Mouse (Mus musculus) 3134 (cell line): ENCODE results near the gene Crybb1.

ENCODE experiments used
- DNase-seq: peaks from one replicate; pipeline ENCODE4 v3.0.0-alpha.2; 2011; ENCODE audit warnings: low spot score; ENCODE audit not compliant: insufficient read length; ENCODE audit errors: extremely low read depth

Gene Crybb1

DNA sequence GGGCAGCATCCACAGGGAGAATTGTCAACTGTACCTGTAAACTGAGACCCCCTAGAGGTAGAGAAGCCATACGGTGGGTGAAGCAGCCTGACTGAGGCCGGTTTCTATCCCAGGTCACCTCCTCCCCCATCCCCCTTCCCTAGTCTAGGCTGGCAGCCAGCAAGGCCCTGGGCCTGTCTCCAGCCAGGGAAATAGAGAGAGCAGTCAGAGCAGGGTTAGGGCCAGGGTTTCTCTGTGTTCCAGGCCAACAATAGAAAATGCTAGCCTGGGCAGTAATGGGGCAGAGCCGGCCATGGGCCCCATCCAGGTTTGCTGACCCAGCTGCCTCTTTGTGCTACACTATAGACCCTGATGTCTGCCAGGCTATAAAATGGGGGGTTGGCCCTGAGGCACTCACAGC is at the start of gene Crybb1:
Crybb1 (plus strand) TSS at position 390 of the 400 bp plus-strand sequence.
- peak; percentile 29 for DNase-seq

DNA sequence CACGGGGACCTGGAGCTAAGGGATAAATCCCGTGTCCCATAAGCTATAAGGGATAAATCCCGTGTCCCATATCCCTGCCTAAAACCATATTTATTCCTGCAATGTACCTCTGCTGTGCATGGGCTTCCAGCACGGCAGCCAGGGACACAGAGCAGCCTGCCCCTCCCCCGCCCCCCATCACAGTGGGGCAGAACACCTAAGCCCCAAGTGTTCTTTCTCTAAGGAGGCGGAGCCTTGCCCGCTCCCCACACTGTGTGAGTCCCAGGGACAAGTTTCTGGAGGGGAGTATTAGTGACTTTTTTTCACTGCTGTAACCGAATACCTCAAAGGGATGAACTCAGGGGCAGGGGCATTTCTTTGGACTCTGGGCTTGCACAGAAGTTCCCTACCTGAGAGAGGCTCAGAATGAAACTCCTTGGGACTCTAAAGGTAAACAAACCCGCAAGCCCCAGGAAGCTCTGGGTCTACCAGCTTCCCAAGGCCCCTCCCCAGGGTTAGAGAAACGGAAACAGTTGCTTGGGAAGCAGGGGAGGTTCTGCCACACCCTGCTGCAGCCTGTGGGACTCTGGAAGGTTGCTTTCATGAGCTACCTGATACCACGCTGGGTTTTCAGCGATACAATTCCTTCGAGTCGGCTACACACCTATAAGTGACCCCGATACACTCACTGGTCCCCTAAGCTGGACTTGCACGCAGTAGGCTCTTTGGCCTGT is 48.9 kb upstream of the Crybb1 start:
- DNase-seq, result no peak

DNA sequence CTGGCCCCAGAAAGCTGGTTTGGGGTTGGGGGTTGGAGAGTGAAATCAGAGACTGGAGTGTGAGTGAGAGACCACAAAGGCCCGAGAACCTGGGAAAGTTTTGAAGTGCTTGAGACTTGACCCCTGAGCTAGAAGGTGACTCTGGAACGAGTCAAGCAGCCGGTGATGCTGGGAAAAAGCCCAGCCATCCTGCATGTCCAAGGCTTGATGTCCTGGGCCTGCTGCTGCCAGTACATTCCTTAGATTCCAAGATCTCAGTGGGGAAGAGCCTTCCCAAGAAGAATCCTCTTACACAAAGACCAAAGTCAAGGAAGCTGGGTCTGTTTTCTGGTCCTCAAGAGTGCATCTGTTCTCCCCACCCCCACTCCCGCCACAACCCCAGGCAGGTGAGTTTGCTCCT is 47.3 kb upstream of the Crybb1 start:
- no peak for DNase-seq

DNA sequence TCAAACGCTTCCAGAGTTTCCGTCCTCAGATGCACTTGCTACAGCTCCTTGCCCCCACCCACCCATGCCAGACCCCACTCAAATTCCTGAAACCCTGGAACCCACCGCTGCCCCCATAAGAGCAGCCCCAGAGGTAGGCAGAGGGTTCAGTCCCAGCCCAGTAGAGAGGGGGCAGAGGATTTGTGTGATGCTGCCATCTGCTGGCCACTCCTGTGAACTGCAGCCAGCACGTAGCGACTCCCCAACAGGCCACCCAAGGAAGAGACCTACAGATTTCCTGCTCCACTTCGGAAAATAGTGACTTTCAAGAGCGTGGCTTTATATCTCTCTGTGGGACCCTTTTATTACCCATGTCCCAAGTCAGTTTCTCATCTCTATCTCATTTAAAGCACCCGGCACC is 45.5 kb upstream of the Crybb1 start:
- DNase-seq, result no peak

DNA sequence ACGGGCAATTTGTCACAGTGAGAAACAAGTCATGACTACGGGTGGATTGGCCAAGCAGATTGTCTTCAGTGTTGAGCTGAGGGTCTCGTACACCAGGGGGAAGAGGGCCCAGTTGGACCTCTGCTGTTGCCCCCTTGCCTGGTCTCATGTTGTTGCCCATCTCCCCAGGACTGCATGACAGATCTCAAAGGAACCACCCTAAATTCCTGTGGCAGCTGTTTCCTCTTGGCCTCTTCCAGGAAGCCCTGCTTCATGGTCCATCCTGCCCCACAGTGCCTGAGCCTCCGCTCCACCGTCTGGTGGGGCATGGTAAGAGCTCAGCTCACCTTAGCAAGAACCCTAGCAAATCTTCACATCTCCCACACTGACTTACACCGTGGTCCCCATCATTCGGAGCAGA is 43.7 kb upstream of the Crybb1 start:
- DNase-seq, result no peak

DNA sequence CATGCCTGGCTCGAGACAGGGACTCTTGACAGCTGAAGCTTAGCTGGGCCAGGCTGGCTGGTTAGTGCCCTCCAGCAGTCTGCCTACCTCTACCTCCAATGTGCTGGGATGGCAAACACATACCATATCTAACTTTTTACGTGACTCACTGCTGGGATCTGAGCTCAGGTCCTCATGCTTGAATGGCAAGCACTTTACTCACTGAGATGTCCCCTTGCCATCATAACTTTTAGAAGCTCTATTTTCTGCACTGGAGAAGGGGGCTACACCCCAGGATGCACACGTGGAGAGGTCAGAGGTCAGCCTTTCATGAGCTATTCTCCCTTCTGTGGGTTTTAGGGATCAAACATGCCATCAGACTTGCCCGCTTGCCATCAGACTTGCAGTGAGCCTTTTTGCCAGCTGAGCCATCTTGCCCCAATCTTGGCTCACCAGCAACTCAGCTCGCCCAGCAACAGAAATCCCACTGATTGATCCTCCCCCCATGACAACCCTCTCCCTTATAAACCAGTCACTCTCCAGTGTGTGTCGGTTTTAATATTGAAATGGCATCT is 42.8 kb upstream of the Crybb1 start:
- DNase-seq, result no peak

DNA sequence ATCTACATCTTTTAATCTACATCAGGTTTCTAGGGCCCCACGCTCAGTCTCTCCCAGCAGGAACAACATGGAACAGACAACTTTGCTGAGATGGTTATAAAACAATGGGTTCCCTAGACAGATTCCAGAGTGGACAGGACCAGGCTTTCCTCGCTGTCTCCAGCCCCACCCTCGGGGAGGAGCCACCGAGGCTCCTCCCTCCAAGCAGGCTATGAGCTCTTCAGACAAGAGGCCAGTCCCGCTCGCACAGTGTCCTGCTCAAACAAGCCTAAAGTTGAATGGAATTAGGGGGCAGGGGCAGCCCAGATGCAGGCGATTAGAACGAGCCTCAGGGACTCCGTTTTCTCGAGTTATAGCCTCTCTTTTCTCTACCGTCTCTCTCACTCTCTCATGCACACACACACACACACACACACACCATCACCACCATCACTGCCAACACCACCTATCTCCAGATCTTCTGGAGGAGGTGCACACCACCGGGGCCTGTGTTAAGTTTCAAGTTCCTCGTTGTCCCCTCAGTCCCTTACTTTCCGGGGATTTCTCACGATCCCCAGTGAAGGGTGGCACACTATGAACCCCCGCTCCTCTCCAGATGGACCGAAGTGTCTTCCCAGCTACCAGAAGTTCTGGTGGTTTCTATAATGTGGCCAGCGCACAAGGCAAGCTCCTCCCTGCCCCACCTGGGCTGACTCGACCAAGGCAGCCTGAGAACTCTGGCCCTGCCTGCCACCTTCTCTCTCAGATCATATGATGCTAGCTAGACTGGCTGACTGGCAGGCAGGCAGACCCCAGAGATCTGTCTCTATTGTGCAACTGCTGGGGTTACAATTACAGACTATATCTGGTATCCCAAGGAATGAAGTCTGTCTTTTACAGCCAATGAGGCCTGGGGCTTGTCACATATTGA is 42.0 kb upstream of the Crybb1 start:
- no peak for DNase-seq

DNA sequence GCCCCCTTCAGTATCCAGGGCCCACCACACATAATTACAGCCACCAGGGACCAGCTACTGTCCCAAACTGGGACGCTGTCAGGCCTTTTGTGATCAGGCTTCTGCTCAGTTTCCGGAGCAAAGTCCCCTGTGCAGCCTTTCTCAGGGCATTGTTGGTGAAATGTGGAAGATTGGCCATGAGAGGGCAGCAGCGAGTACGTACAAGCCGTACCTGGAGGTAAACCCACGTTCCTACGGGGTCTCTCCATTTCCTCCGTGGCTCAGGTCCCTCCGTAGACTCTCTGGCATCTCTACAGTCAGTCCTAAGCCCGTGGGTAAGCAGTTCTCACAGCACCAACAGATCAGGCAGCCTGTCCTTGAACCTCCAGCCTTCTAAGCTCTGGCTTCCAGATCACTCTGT is 41.2 kb upstream of the Crybb1 start:
- DNase-seq, result no peak

DNA sequence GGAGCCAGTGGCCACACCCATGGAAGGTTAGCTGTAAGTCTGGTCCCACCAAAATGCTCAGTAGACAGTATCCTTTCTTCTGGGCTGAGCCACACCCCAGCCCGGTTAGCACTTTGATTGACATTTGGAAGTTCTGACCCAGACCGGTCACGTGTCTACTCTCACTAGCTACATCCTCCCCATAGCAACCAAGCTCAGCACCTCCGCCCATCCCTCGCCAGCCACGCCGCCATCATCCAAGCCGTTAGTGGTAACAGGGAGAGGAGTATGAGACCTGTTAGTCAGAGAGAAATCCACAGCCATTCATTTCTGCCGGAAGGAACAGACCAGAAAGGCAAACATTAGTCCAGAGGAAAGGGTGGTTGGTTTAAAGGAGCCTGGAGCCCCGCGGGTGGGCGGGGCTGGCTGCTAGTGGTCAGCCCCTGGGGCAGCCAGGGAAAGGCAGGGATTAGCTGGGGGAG is 40.3 kb upstream of the Crybb1 start:
- DNase-seq, result peak; percentile 27

DNA sequence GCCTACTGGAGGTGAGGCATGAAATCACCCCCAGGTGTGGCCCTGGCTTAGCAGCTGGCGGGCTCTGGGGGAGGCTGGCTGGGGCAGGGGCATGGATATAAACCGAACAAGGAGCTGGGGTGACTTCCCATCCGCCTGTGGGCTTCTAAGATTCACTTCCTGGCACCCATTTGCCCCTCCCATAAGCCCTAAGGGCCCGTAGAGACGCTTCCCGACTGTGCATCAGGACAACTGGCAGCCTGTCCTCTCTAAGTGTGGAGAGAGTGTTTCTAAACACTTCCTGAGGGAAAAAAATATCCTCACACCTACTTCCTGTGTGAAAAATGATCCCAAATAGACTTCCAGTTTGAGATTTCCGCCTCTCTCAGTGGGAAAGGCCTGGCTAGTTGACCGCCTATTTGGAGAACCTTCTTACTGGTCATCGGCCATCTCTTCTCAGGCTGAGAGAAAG is 39.8 kb upstream of the Crybb1 start:
- DNase-seq, result no peak

DNA sequence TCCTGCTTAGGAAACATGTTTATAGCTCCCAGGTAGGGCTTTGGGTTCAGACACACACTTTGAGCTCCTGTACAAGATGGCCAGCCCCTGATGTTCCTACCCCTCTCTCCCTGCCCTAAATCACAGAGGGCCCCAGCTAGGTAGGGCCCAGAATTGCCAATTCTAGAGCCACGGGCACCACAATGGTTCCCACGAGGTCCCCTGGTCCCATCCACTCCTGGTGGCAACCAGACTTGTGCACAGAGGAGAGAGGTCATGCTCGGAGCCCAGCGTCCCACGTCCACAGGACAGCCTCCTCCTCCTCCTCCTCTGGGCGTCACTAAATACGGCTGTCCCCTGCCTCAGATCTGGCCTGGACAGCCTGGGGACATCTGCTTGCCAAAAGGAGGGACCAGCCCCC is 39.3 kb upstream of the Crybb1 start:
- DNase-seq, result no peak

DNA sequence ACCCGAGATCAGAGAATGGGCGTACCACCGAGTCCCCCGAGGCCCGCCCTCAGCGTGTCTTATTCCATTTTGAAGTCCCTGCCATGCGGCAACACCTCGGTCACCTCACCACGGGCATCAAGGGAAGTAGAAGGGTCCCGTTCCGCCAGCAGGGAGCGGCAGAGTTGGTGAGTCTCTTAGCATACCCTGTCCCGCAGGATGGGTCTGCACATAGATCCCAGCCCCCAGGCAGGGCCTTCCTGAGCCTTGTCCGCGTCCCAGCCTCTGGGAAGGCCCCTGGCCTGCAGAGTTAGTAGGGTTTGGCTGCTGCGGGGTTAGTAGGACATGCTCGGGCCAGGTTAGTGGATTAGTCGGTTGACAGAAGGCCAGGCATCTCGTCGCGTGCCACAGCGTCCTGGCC is 38.6 kb upstream of the Crybb1 start:
- DNase-seq, result no peak

DNA sequence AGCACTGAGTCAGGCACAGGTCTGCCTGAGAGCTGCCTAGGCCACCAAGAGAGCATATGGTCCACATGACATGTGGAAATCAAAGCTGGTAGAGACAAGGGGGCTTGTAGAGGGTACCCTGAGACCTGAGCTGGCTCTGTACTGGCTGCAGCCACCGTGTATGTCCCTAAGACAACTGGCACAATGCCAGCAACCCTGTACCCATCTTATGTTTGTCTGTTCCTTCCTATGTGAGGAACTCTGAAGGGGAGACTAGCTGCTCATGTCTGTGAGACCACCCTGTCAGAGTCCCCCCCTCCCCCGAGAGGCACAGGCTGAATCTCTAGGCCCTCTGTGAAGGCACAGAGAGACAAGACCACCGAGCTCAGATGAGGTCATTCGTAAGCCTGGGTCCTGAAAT is 36.9 kb upstream of the Crybb1 start:
- DNase-seq, result no peak

DNA sequence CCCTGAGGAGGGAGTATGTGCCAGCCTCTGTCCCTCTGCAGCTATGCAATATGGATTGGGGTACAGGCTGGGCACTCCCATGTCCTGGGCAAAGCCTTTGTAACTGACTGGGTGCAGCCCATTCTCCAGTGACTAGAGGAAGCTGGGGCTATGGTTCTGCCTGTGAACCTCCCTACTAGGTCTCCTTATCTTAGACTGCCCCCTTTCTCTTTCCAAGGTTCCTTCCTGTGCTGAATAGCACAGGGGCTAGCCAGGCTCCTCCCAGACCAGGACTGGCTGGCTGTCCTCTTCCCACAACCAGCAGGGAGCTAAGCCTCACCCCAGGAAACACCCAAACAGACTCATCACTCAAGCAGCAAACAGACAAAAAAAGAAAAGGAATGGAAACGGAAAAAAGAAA is 36.2 kb upstream of the Crybb1 start:
- DNase-seq, result no peak

DNA sequence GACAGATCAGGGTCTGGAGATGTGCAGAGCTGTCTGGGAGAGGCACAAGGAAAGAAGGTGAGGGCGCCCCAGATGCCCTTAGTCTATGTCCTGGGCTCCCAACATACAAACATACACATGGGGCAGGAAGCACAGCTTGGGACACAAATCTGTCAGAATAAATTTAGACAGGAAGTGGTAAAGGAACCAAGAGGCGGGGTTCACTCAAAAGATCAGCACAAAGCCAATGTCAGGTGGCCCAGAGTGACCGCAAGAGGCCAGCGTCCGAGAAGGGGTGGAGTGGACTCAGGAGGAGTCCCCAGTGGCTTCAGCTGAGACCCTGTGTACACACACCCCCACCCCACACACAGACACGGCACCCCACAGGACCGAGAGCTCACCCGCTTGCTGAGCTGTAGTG is 35.4 kb upstream of the Crybb1 start:
- no peak for DNase-seq

DNA sequence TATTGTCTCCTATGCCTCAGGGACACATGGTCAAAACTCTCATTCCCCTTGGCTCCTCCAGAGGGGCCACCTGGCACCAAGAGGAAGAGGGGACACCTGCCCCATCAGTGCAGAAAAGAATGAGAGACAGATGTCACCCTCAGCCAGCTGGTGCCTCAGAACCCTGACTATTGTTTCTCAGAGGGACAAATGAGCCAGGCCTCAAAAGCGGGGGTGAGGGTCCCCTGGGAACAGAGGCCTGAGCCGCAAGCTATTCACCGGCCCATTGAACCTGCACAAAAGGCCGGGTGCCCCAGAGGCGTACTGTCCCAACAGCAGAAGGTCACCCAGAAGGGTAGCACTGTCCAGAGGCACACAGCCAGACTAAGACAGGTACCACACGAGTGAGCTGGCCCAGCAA is 30.0 kb upstream of the Crybb1 start:
- DNase-seq, result no peak

DNA sequence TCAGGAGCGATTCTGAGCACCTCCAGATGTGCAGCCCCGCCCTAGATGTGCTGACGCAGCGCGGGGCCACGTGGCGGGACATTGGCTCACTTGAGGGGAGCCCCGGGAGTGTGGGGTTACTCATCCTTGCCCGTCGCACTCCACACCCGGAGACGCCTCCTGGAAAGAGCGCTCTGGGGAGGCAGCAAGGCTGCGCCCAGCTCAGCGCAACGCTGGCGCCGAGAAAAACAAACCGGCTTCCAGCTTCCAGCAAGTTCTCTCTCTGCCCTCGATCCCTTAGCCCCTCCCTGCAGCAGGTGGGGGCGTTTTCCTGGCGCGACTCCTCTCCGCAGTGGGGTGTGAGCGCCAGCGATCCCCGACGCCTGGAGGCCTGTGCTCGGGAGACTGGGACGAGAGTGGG is 28.3 kb upstream of the Crybb1 start:
- DNase-seq, result no peak

DNA sequence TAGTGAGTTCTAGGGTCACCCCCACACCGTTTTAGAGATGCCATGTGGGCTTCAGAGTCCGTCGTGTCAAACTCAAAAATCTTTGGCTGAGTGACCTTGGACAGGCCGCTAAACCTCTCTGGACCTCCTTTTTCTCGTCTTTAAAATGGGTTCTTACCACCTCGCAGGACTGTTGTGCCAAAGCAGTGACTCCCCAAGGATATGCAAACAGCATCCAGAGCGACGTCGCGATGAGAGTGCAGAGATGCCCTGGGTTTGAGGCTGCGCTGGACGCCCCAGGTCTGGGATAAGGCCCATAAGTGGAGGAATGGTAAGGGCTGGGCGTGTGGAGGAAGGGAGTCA is 27.7 kb upstream of the Crybb1 start:
- no peak for DNase-seq

DNA sequence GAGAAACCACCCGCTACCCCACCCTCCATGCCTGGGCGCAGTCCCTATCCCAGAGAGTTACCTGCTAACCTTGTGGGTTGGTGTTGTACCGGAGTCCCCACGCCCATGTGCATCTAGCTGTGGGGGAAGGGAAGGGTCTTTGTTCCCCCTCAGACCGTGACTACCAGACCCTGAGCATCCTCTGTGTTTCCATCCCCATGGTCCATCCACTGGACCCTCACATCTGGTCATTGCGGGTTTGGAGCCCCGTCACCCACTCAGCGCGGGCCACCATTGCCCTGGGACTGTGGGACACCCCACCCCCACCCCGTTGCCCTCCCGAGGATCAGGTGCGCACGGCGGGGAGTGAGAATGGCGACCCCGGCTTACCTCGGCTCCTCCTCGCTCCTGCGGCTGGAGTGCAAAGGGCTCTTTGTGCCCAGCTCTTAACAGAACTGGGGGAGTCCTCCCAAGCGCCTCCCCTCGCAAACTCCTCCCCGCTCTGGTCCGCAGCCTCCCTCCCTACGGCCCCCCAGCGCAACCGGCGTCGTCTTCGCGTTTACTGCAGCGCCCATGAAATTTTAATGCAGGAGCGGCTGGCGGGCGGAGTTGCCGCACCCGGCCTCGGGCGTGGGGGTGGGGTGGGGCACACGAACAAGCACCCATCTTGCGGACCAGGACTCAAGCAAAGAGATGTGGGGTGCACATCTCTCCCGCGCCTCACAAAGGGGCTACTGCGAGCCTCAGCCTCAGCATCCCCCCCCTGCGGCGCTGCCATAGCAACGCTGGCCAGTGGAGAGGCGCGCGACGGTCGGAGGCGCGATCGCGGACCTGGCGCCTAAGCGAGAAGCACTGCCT is 27.2 kb upstream of the Crybb1 start:
- DNase-seq, result no peak

DNA sequence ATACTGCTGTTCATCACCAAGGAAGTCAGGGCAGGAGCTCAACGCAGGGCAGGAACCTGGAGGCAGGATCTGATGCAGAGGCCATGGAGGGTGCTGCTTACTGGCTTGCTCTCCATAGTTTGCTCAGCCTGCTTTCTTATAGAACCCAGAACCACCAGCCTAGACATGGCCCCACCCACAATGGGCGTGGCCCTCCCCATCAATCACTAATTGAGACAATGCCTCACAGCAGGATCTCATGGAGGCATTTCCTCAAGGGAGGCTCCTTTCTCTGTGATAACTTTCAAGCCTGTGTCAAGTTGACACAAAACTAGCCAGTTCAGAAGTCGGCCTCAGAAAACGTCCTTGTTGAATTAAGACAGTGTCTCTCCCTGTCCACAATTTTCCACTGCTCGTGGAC is 19.8 kb upstream of the Crybb1 start:
- DNase-seq, result no peak

DNA sequence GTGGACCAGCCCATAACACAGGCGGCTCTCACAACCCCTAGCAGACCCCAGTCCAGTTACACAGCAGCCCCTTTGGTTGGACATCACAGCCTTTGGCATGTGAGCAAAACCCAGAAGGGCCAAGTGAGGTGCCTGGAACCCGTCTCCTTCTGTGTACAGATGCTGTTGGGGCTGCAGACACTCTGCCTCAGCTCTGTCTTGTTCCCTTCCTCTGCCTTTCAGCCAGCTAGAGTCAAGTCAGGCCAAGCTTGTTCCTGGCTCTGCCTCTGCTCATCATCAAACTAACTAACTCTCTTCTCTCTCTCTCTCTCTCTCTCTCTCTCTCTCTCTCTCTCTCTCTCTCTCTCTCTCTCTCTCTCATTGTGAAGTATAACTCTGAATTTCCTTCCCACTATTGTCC is 19.0 kb upstream of the Crybb1 start:
- no peak for DNase-seq
